Mouse (Mus musculus): ENCODE results near the gene Kazald1.

Gene Kazald1

GRCm38 (mm10) chr19:45077742-45078645 lies 3.0 kb downstream of the Kazald1 start:
- DNase-seq (ENCODE audit: low read depth): no peak

GRCm38 (mm10) chr19:45078971-45079764 lies 4.1 kb downstream of the Kazald1 start:
- no peak for DNase-seq (ENCODE audit: low read depth)

- no peak for DNase-seq (ENCODE audit: low read depth)
Measured at GRCm38 (mm10) chr19:45079769-45080515, 4.9 kb downstream of the Kazald1 start.

GRCm38 (mm10) chr19:45080711-45081110 lies 5.7 kb downstream of the Kazald1 start:
- no peak for DNase-seq (ENCODE audit: low read depth)

GRCm38 (mm10) chr19:45081279-45081678 lies 6.2 kb downstream of the Kazald1 start:
- no peak for DNase-seq (ENCODE audit: low read depth)

GRCm38 (mm10) chr19:45081841-45082550 lies 7.0 kb downstream of the Kazald1 start:
- no peak for DNase-seq (ENCODE audit: low read depth)

GRCm38 (mm10) chr19:45097868-45098267 lies 22.8 kb downstream of the Kazald1 start:
- DNase-seq (ENCODE audit: low read depth): peak; percentile 41

GRCm38 (mm10) chr19:45100486-45101270 lies 25.6 kb downstream of the Kazald1 start:
- DNase-seq (ENCODE audit: low read depth): no peak

- no peak for DNase-seq (ENCODE audit: low read depth)
Measured at GRCm38 (mm10) chr19:45105591-45105990, 30.6 kb downstream of the Kazald1 start.

- DNase-seq (ENCODE audit: low read depth): no peak
Measured at GRCm38 (mm10) chr19:45106689-45107088, 31.6 kb downstream of the Kazald1 start.

- no peak for DNase-seq (ENCODE audit: low read depth)
Measured at GRCm38 (mm10) chr19:45110681-45111080, 35.6 kb downstream of the Kazald1 start.

GRCm38 (mm10) chr19:45112444-45112843 lies 37.4 kb downstream of the Kazald1 start:
- no peak for DNase-seq (ENCODE audit: low read depth)

- no peak for DNase-seq (ENCODE audit: low read depth)
Measured at GRCm38 (mm10) chr19:45113791-45114460, 38.9 kb downstream of the Kazald1 start.

- DNase-seq (ENCODE audit: low read depth): no peak
Measured at GRCm38 (mm10) chr19:45114772-45115171, 39.7 kb downstream of the Kazald1 start.

GRCm38 (mm10) chr19:45116798-45117197 lies 41.8 kb downstream of the Kazald1 start:
- peak; percentile 27 for DNase-seq (ENCODE audit: low read depth)

All from c-Kit-positive CD71-positive TER-119-negative erythroid progenitor cells, embryonic 14.5 days (primary cell).